Mouse (Mus musculus): ENCODE measurements around the gene Ndufv2. TPM values are rescaled to one million over a fixed set of nuclear protein-coding genes. Genes with fewer than 3 reads are reported as not detected.

The Ndufv2 gene
- 10 to 100 TPM; 75.9 to 76.5 TPM for total RNA-seq (2023)

DNA sequence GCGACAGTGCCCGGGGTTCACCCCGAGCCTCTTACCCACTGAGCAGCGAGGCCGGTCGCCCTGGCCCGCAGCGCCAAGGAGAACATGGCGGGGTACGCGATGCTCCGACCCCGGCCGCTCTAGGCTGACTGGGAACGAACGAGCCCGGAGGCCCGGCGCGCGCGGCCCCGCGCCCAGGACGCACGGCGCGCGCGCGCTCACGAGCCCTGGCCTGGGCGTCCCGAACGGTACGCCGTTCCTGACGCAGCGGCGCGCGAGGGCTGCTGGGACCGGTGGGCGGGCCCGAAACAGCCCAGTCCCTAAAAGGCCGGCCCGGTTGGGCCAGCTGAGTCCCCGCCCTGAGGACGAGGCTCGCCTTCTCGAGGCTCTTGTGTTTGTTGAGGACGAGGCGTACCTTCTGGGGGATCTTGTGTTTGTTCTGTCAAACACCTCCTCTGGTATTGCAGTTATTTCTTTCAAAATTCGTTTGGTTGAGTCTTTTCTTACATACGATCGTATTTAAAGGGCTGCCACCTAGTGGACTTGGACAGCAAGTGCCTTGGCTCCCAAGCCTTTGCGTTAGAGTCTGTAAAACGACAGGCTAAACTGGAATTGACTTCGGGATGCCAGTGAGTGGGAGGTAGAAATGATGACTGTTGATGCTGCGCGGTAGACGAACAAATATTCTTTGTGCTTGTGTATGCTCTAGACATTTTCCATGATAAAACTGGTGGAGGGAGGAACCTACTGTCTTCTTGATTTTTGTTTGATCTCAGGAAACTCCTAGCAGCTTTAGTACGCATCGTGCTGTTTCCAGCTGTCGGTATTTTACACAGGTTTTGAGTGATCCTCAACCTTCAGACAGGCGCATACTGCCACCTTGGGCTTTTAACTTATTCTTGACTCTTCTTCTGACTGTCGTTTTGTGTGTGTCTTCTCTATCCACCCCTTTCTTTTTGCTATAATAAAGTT, at the start of gene Ndufv2:
Gene Ndufv2, minus strand, starts transcription at position 180 of the 951 bp plus-strand sequence.

GRCm38 (mm10) chr17:66123066-66123815, 21.9 kb upstream of the Ndufv2 start, which contains the start of gene Ddx11:
Gene Ddx11 (plus strand): TSS chr17:66123520.

GRCm38 (mm10) chr17:66111402-66111959, 10.1 kb upstream of the Ndufv2 start, which contains the start of gene Washc1:
Gene Washc1 (plus strand): TSS chr17:66111545.

DNA sequence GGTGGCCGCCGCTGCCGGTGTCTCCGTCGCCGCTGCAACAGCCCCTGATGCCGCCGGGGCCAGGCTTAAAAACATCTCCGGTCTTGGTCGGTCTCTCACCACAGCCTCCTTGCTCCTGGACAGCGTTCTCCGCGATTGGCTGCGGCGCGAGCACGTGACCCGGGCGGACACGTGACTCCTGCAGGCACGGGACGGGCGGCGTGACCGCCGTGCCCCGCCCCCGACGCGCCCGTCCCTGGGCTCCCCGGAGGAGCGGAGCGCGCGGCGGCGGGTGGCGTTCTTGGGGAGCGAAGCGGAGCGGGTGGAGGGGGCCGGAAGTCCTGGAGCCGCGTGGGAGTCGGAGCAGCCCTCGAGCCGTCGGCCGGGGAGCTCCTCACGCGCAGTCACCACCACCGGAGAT, 24.4 kb downstream of the Ndufv2 start, which contains the start of gene Ankrd12:
Gene Ankrd12, minus strand, starts transcription at position 156 of the 400 bp plus-strand sequence.

Other genes with a start within 250 kb of the Ndufv2 start
- 10 to 100 TPM; 41.6 to 48.3 TPM for gene Ralbp1, start 215.8 kb downstream of the Ndufv2 start, total RNA-seq (2023)
- 10 to 100 TPM; 20.4 to 27.0 TPM for gene Twsg1, start 150.3 kb downstream of the Ndufv2 start, total RNA-seq (2023)
- 10 to 100 TPM; 67.3 TPM for gene Ankrd12, start 24.5 kb downstream of the Ndufv2 start, total RNA-seq (2023)
- 10 to 100 TPM; 44.3 to 48.3 TPM for gene Washc1, start 10.0 kb upstream of the Ndufv2 start, total RNA-seq (2023)
- gene Ddx11, start 22.0 kb upstream of the Ndufv2 start, total RNA-seq (2023): 10 to 100 TPM; 22.5 to 27.0 TPM